Mouse (Mus musculus): ENCODE results near the gene Lrrc4c.

Gene Lrrc4c

GRCm38 (mm10) chr2:96850839-96851396, 532.9 kb downstream of the Lrrc4c start:
- DNase-seq (ENCODE audit: low spot score in 2 of 2), result no peak

GRCm38 (mm10) chr2:96853797-96854196, 535.8 kb downstream of the Lrrc4c start:
- no peak for DNase-seq (ENCODE audit: low spot score in 2 of 2)

- no peak for DNase-seq (ENCODE audit: low spot score in 2 of 2)
Measured at GRCm38 (mm10) chr2:96876062-96876461, 558.1 kb downstream of the Lrrc4c start.

- no peak for DNase-seq (ENCODE audit: low spot score in 2 of 2)
Measured at GRCm38 (mm10) chr2:96949531-96949930, 631.6 kb downstream of the Lrrc4c start.

- DNase-seq (ENCODE audit: low spot score in 2 of 2), result no peak
Measured at GRCm38 (mm10) chr2:96999521-96999920, 681.6 kb downstream of the Lrrc4c start.

GRCm38 (mm10) chr2:97018319-97018718, 700.4 kb downstream of the Lrrc4c start:
- no peak for DNase-seq (ENCODE audit: low spot score in 2 of 2)

- DNase-seq (ENCODE audit: low spot score in 2 of 2), result no peak
Measured at GRCm38 (mm10) chr2:97026991-97027390, 709.0 kb downstream of the Lrrc4c start.

GRCm38 (mm10) chr2:97027585-97027984, 709.6 kb downstream of the Lrrc4c start:
- no peak for DNase-seq (ENCODE audit: low spot score in 2 of 2)

- no peak for DNase-seq (ENCODE audit: low spot score in 2 of 2)
Measured at GRCm38 (mm10) chr2:97036401-97036800, 718.4 kb downstream of the Lrrc4c start.

- DNase-seq (ENCODE audit: low spot score in 2 of 2), result no peak
Measured at GRCm38 (mm10) chr2:97037024-97037814, 719.2 kb downstream of the Lrrc4c start.

- no peak for DNase-seq (ENCODE audit: low spot score in 2 of 2)
Measured at GRCm38 (mm10) chr2:97044016-97044415, 726.0 kb downstream of the Lrrc4c start.

- DNase-seq (ENCODE audit: low spot score in 2 of 2), result peak; percentile 4 to 33
Measured at GRCm38 (mm10) chr2:97045628-97046027, 727.7 kb downstream of the Lrrc4c start.

- DNase-seq (ENCODE audit: low spot score in 2 of 2), result no peak
Measured at GRCm38 (mm10) chr2:97080156-97080555, 762.2 kb downstream of the Lrrc4c start.

GRCm38 (mm10) chr2:97097965-97098364, 780.0 kb downstream of the Lrrc4c start:
- DNase-seq (ENCODE audit: low spot score in 2 of 2), result no peak

GRCm38 (mm10) chr2:97103398-97104162, 785.6 kb downstream of the Lrrc4c start:
- DNase-seq (ENCODE audit: low spot score in 2 of 2), result no peak

GRCm38 (mm10) chr2:97124246-97124645, 806.3 kb downstream of the Lrrc4c start:
- no peak for DNase-seq (ENCODE audit: low spot score in 2 of 2)

GRCm38 (mm10) chr2:97138454-97138853, 820.5 kb downstream of the Lrrc4c start:
- DNase-seq (ENCODE audit: low spot score in 2 of 2), result peak in 1 of 2 experiments; percentile 17

- peak in 1 of 2 experiments; percentile 37 for DNase-seq (ENCODE audit: low spot score in 2 of 2)
Measured at GRCm38 (mm10) chr2:97151626-97152194, 833.7 kb downstream of the Lrrc4c start.

- no peak for DNase-seq (ENCODE audit: low spot score in 2 of 2)
Measured at GRCm38 (mm10) chr2:97165745-97166144, 847.8 kb downstream of the Lrrc4c start.

- DNase-seq (ENCODE audit: low spot score in 2 of 2), result no peak
Measured at GRCm38 (mm10) chr2:97178399-97178798, 860.4 kb downstream of the Lrrc4c start.

GRCm38 (mm10) chr2:97196968-97197606, 879.1 kb downstream of the Lrrc4c start:
- DNase-seq (ENCODE audit: low spot score in 2 of 2), result no peak

- peak; percentile 8 to 63 for DNase-seq (ENCODE audit: low spot score in 2 of 2)
Measured at GRCm38 (mm10) chr2:97232966-97233365, 915.0 kb downstream of the Lrrc4c start.
